Mouse (Mus musculus): ENCODE results near the gene Polr2l. TPM values are rescaled to one million over a fixed set of nuclear protein-coding genes. Genes with fewer than 3 reads are reported as not detected.

Polr2l gene
- polyA plus RNA-seq, 1 experiment = 62.3 TPM

GRCm38 (mm10) chr7:141476226-141476980 lies 1.5 kb upstream of the Polr2l start:
- H3K4me1 ChIP-seq (ENCODE audit: control insufficient read depth, insufficient read depth, low read length) = peaks cover 8% of the 10 kb centered on the region
- DNase-seq = peak in 1 of 2 experiments; percentile 54
- 2% methylated on average over 17 of the region's 17 CpGs for WGBS
- TF ChIP-seq CTCF (IDR thresholded peaks at IDR 0.05; ENCODE audit: borderline replicate concordance, insufficient read depth, low read depth, low read length) (no peak), POLR2A (IDR thresholded peaks at IDR 0.05; ENCODE audit: borderline replicate concordance, insufficient read depth, low read length) (no peak)
- peak overlapping the region; percentile 41 for H3K27ac ChIP-seq (ENCODE audit: insufficient read depth, low read length)
- H3K4me3 ChIP-seq (replicated peaks; ENCODE audit: insufficient read depth, low read depth, low read length) = peak overlapping the region; percentile 19
- H3K27me3 ChIP-seq (ENCODE audit: control insufficient read depth, insufficient read depth, low read length) = no peaks in the 10 kb centered on the region

- TF ChIP-seq POLR2A (IDR thresholded peaks at IDR 0.05; ENCODE audit: borderline replicate concordance, insufficient read depth, low read length) = no peak
- TF ChIP-seq CTCF (IDR thresholded peaks at IDR 0.05; ENCODE audit: borderline replicate concordance, insufficient read depth, low read depth, low read length) = no peak
- Histone ChIP-seq H3K27ac (ENCODE audit: insufficient read depth, low read length) (peak overlapping the region; percentile 41; the same call in 1 of the 2 replicates), H3K27me3 (ENCODE audit: control insufficient read depth, insufficient read depth, low read length) (no peaks in the 10 kb centered on the region), H3K4me3 (replicated peaks; ENCODE audit: insufficient read depth, low read depth, low read length) (peak overlapping the region; percentile 68), H3K4me1 (ENCODE audit: control insufficient read depth, insufficient read depth, low read length) (peaks cover 8% of the 10 kb centered on the region)
- no peak for DNase-seq
- 4% methylated on average over 12 of the region's 12 CpGs for WGBS
Observed at GRCm38 (mm10) chr7:141475805-141476158, 850 bp upstream of the Polr2l start.

GRCm38 (mm10) chr7:141474160-141474559 lies 772 bp downstream of the Polr2l start:
- Histone ChIP-seq H3K27me3 (ENCODE audit: control insufficient read depth, insufficient read depth, low read length) (no peaks in the 10 kb centered on the region), H3K4me3 (replicated peaks; ENCODE audit: insufficient read depth, low read depth, low read length) (peak overlapping the region; percentile 68), H3K27ac (ENCODE audit: insufficient read depth, low read length) (no peak overlapping the region), H3K4me1 (ENCODE audit: control insufficient read depth, insufficient read depth, low read length) (peaks cover 10% of the 10 kb centered on the region)
- WGBS = 7% methylated on average over 5 of the region's 5 CpGs
- no peak for DNase-seq
- no peak for TF ChIP-seq POLR2A (IDR thresholded peaks at IDR 0.05; ENCODE audit: borderline replicate concordance, insufficient read depth, low read length)

- no peak for TF ChIP-seq CTCF (IDR thresholded peaks at IDR 0.05; ENCODE audit: borderline replicate concordance, insufficient read depth, low read depth, low read length)
- no peak for TF ChIP-seq POLR2A (IDR thresholded peaks at IDR 0.05; ENCODE audit: borderline replicate concordance, insufficient read depth, low read length)
- Histone ChIP-seq H3K4me3 (replicated peaks; ENCODE audit: insufficient read depth, low read depth, low read length) (no peak overlapping the region), H3K27ac (ENCODE audit: insufficient read depth, low read length) (no peak overlapping the region), H3K4me1 (ENCODE audit: control insufficient read depth, insufficient read depth, low read length) (peaks cover 21% of the 10 kb centered on the region), H3K27me3 (ENCODE audit: control insufficient read depth, insufficient read depth, low read length) (no peaks in the 10 kb centered on the region)
- DNase-seq = no peak
- WGBS = 83% methylated on average over 6 of the region's 6 CpGs
Observed at GRCm38 (mm10) chr7:141472763-141473162, 2.2 kb downstream of the Polr2l start.

GRCm38 (mm10) chr7:141472226-141472625 lies 2.7 kb downstream of the Polr2l start:
- TF ChIP-seq CTCF (IDR thresholded peaks at IDR 0.05; ENCODE audit: borderline replicate concordance, insufficient read depth, low read depth, low read length) = no peak
- no peak for TF ChIP-seq POLR2A (IDR thresholded peaks at IDR 0.05; ENCODE audit: borderline replicate concordance, insufficient read depth, low read length)
- no peak for DNase-seq
- Histone ChIP-seq H3K4me1 (ENCODE audit: control insufficient read depth, insufficient read depth, low read length) (peaks cover 21% of the 10 kb centered on the region), H3K4me3 (replicated peaks; ENCODE audit: insufficient read depth, low read depth, low read length) (no peak overlapping the region), H3K27me3 (ENCODE audit: control insufficient read depth, insufficient read depth, low read length) (no peaks in the 10 kb centered on the region), H3K27ac (ENCODE audit: insufficient read depth, low read length) (no peak overlapping the region)
- 77% methylated on average over 6 of the region's 6 CpGs for WGBS

GRCm38 (mm10) chr7:141471236-141471635 lies 3.7 kb downstream of the Polr2l start:
- Histone ChIP-seq H3K27me3 (ENCODE audit: control insufficient read depth, insufficient read depth, low read length) (no peaks in the 10 kb centered on the region), H3K4me3 (replicated peaks; ENCODE audit: insufficient read depth, low read depth, low read length) (no peak overlapping the region), H3K4me1 (ENCODE audit: control insufficient read depth, insufficient read depth, low read length) (peaks cover 23% of the 10 kb centered on the region), H3K27ac (ENCODE audit: insufficient read depth, low read length) (no peak overlapping the region)
- 84% methylated on average over 1 of the region's 1 CpGs for WGBS
- TF ChIP-seq CTCF (IDR thresholded peaks at IDR 0.05; ENCODE audit: borderline replicate concordance, insufficient read depth, low read depth, low read length) = no peak
- TF ChIP-seq POLR2A (IDR thresholded peaks at IDR 0.05; ENCODE audit: borderline replicate concordance, insufficient read depth, low read length) = no peak
- DNase-seq = no peak

GRCm38 (mm10) chr7:141470637-141470944 lies 4.3 kb downstream of the Polr2l start:
- no peak for DNase-seq
- Histone ChIP-seq H3K4me3 (replicated peaks; ENCODE audit: insufficient read depth, low read depth, low read length) (no peak overlapping the region), H3K27me3 (ENCODE audit: control insufficient read depth, insufficient read depth, low read length) (no peaks in the 10 kb centered on the region), H3K4me1 (ENCODE audit: control insufficient read depth, insufficient read depth, low read length) (peaks cover 20% of the 10 kb centered on the region), H3K27ac (ENCODE audit: insufficient read depth, low read length) (no peak overlapping the region)
- TF ChIP-seq CTCF (IDR thresholded peaks at IDR 0.05; ENCODE audit: borderline replicate concordance, insufficient read depth, low read depth, low read length) (no peak), POLR2A (IDR thresholded peaks at IDR 0.05; ENCODE audit: borderline replicate concordance, insufficient read depth, low read length) (no peak)
- 88% methylated on average over 10 of the region's 10 CpGs for WGBS

GRCm38 (mm10) chr7:141469901-141470636 lies 4.9 kb downstream of the Polr2l start:
- Histone ChIP-seq H3K4me3 (replicated peaks; ENCODE audit: insufficient read depth, low read depth, low read length) (no peak overlapping the region), H3K4me1 (ENCODE audit: control insufficient read depth, insufficient read depth, low read length) (peaks cover 20% of the 10 kb centered on the region), H3K27ac (ENCODE audit: insufficient read depth, low read length) (no peak overlapping the region), H3K27me3 (ENCODE audit: control insufficient read depth, insufficient read depth, low read length) (no peaks in the 10 kb centered on the region)
- DNase-seq = peak in 1 of 2 experiments; percentile 26
- TF ChIP-seq POLR2A (IDR thresholded peaks at IDR 0.05; ENCODE audit: borderline replicate concordance, insufficient read depth, low read length) = no peak
- no peak for TF ChIP-seq CTCF (IDR thresholded peaks at IDR 0.05; ENCODE audit: borderline replicate concordance, insufficient read depth, low read depth, low read length)
- 89% methylated on average over 18 of the region's 18 CpGs for WGBS

Data from cerebellum, adult 2 months (tissue).